Mouse (Mus musculus) forebrain, embryonic 14.5 days (tissue): Measurements from ENCODE around the gene Krtap8-1. TPM values are rescaled to one million over a fixed set of nuclear protein-coding genes. Genes with fewer than 3 reads are reported as not detected.

Experiments used
- polyA plus RNA-seq: library from polyadenylated mRNA; unstranded; fragments of >200 nt; fragmentation: Nextera tagmentation; extraction: Ambion mirVana; gene quantifications from 2 replicates; pipeline ENCODE4 v1.2.1, GENCODE M21; 2014

Gene Krtap8-1
- polyA plus RNA-seq, 1 experiment from 2014 or later: not detected

Other genes with a start within 250 kb of the Krtap8-1 start
- not detected in 2 replicates for gene Krtap21-1, start 84.1 kb downstream of the Krtap8-1 start, polyA plus RNA-seq
- not detected in 2 replicates for gene Krtap6-2, start 67.8 kb downstream of the Krtap8-1 start, polyA plus RNA-seq
- not detected in 2 replicates for gene Krtap7-1, start 20.4 kb upstream of the Krtap8-1 start, polyA plus RNA-seq
- gene Krtap11-1, start 83.2 kb upstream of the Krtap8-1 start, polyA plus RNA-seq: not detected in 2 replicates